Mouse (Mus musculus) cerebellum, adult 2 months (tissue): ENCODE measurements at regions not wholly inside any gene's neighbourhood (a gene's known extent, or its start where the extent isn't known, plus 50 kb on each side); places are given as distances from the start of the nearest gene placed in this dataset.

Source experiments
- CTCF ChIP-seq: fragments of 200-500 bp; IDR thresholded peaks from 2 replicates; pipeline ENCODE4 v1.5.1; 2011; ENCODE audit warnings: low read depth, mild to moderate bottlenecking, control low read depth, low read length, moderate library complexity, borderline replicate concordance; ENCODE audit not compliant: insufficient read depth
- POLR2A ChIP-seq: fragments of 200-500 bp; IDR thresholded peaks from 2 replicates; pipeline ENCODE4 v1.6.1; 2011; ENCODE audit warnings: low read length, control low read depth, borderline replicate concordance; ENCODE audit not compliant: insufficient read depth

DNA sequence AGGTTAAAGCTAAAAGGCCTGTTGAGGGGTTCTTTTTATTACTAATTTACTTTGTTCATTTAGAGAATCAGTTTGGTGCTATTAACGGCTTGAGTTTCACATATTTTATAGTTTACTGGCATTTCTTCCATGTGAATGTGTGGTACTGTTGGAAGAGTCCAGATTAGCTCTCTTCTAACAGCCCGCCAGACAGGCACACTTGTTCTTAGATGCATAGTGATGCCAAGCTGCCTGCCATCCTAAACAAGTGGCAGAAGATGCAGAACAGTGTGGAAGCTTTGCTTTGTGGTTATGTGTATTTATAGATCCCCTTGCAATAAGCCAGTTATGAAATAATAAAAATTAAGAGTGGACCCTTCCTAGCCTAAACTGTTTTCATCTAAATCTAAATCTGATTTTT lies 244.2 kb upstream of the Ppargc1a start:
- TF ChIP-seq CTCF, result no peak
- TF ChIP-seq POLR2A, result no peak
